Mouse (Mus musculus): ENCODE results near the gene Ifnb1. TPM values are rescaled to one million over a fixed set of nuclear protein-coding genes. Genes with fewer than 3 reads are reported as not detected.

The Ifnb1 gene
- not detected for total RNA-seq (2023)

GRCm38 (mm10) chr4:88522674-88523073 is at the start of gene Ifnb1:
Ifnb1 (minus strand) TSS chr4:88522774.

GRCm38 (mm10) chr4:88571698-88572097 is 49.1 kb upstream of the Ifnb1 start, which contains the start of gene Ifna14:
Ifna14 (minus strand) TSS chr4:88571798.

GRCm38 (mm10) chr4:88558145-88558544 is 35.6 kb upstream of the Ifnb1 start, which contains the start of gene Ifna15:
Ifna15 (minus strand) TSS chr4:88558245.

Other genes starting within 250 kb of the Ifnb1 start
- gene Hacd4, start 83.8 kb downstream of the Ifnb1 start, total RNA-seq (2023): 1.2 TPM
- gene Ifna15, start 35.5 kb upstream of the Ifnb1 start, total RNA-seq (2023): not detected
- not detected for gene Ifna14, start 49.0 kb upstream of the Ifnb1 start, total RNA-seq (2023)
- gene Ifna9, start 69.6 kb upstream of the Ifnb1 start, total RNA-seq (2023): not detected
- not detected for gene Ifna12, start 80.6 kb upstream of the Ifnb1 start, total RNA-seq (2023)
- not detected for gene C87499, start 111.6 kb upstream of the Ifnb1 start, total RNA-seq (2023)
- gene Ifna13, start 121.7 kb upstream of the Ifnb1 start, total RNA-seq (2023): not detected
- gene Ifna16, start 154.2 kb upstream of the Ifnb1 start, total RNA-seq (2023): not detected
- gene Ifna2, start 161.1 kb upstream of the Ifnb1 start, total RNA-seq (2023): not detected
- gene Ifnab, start 168.6 kb upstream of the Ifnb1 start, total RNA-seq (2023): not detected
- 1.9 TPM for gene Gm26566, start 199.0 kb upstream of the Ifnb1 start, total RNA-seq (2023)
- 51.2 TPM for gene Klhl9, start 199.7 kb upstream of the Ifnb1 start, total RNA-seq (2023)
- not detected for gene Gm13271, start 232.1 kb upstream of the Ifnb1 start, total RNA-seq (2023)
- not detected for gene Gm13283, start 237.3 kb upstream of the Ifnb1 start, total RNA-seq (2023)

All from CD4-positive naive resting alpha-beta T cell, adult 57 days (primary cell).